20 mouse cellular contexts compared by ENCODE assay signal in genomic region chr15:81098689-81099088, GRCm38 (mm10).
DNase-seq lines count a peak whose midpoint lies in the region; TF ChIP-seq lines count a peak whose summit lies in the region.
"Had no signal": no experiment of that assay in that cellular context is flagged by ENCODE, and none has a peak within 500 bp of the region (broad histone marks: within the 10 kb centered on the region; RNA-seq: fewer than 3 reads in every experiment).

No protein-coding gene starts in this region.

- peaks cover 0 to 12% of the 10 kb centered on the region in 2 experiments; a peak in 2 of 4 replicates for H3K36me3 ChIP-seq in MEL (ENCODE audit: control insufficient read depth in 1 of 2, insufficient read depth in 2 of 2, low read length in 2 of 2)
- H3K36me3 ChIP-seq: G1E had no signal

- no peaks in the 10 kb centered on the region for H3K27me3 ChIP-seq in MEL (ENCODE audit: control insufficient read depth in 1 of 2, insufficient read depth in 2 of 2, low read length in 2 of 2)
- H3K27me3 ChIP-seq: CH12.LX, Patski had no signal

- H3K27ac ChIP-seq in layer of hippocampus, adult 2 months = peak overlapping the region; percentile 62; the same call in 1 of the 2 replicates
- H3K27ac ChIP-seq in MEL (ENCODE audit: control insufficient read depth, low read depth, low read length) = no peak overlapping the region

- no peak for TF ChIP-seq POLR2A in MEL (IDR thresholded peaks at IDR 0.05; ENCODE audit: control insufficient read depth in 1 of 2, insufficient read depth in 1 of 2, low read depth in 1 of 2, low read length in 2 of 2, poor library complexity in 1 of 2)

- peaks cover 16 to 17% of the 10 kb centered on the region in 2 experiments for H3K4me1 ChIP-seq in MEL (ENCODE audit: control insufficient read depth in 1 of 2, insufficient read depth in 2 of 2, low read length in 2 of 2)

- TF ChIP-seq EP300 in MEL (IDR thresholded peaks at IDR 0.05; ENCODE audit: low read depth in 1 of 2, low read length in 2 of 2) = peak; percentile 49 to 52; a peak in 2 of 4 replicates

- intact Hi-C loops in left cerebral cortex, postnatal 25 days (cut with DNase I) = no loop called here

- no peak for DNase-seq in layer of hippocampus, adult 2 months (ENCODE audit: low spot score in 2 of 2)
- no peak for DNase-seq in layer of hippocampus, adult 9-11 months
- DNase-seq in MEL (ENCODE audit: low read depth, low spot score) = peak; percentile 44
- peak; percentile 21 for DNase-seq in induced T-regulatory cell, adult 2 months (ENCODE audit: low read depth)
- DNase-seq in left cerebral cortex, postnatal 25 days (ENCODE audit: low spot score in 2 of 2) = no peak
- no peak for DNase-seq in layer of hippocampus, adult 9-10 months (ENCODE audit: low spot score)
- DNase-seq: adrenal gland, adult 2 months; adrenal gland, adult 8-10 months; adrenal gland, postnatal 10 days; adrenal gland, postnatal 14 days; adrenal gland, postnatal 25 days; adrenal gland, postnatal 36 days; B cell, adult 2 months; cerebellum, adult 11 months; cerebellum, adult 11-12 months; cerebellum, adult 18-20 months; cerebellum, adult 2 months had no signal

- no peak for TF ChIP-seq CTCF in layer of hippocampus, adult 2 months (conservative IDR thresholded peaks at IDR 0.05)
- no peak for TF ChIP-seq CTCF in MEL (IDR thresholded peaks at IDR 0.05 in 2 of 3, conservative IDR thresholded peaks at IDR 0.05 in 1 of 3; ENCODE audit: control insufficient read depth in 1 of 3, insufficient read depth in 1 of 3, low read depth in 2 of 3, low read length in 3 of 3, poor library complexity in 1 of 3, severe bottlenecking in 1 of 3)

- no peak overlapping the region for H3K9ac ChIP-seq in MEL (ENCODE audit: control insufficient read depth, low read depth, low read length, poor library complexity, severe bottlenecking)

- no peak for TF ChIP-seq RAD21 in MEL (IDR thresholded peaks at IDR 0.05; ENCODE audit: low read depth, low read length)

- H3K9me3 ChIP-seq in MEL (replicated peaks; ENCODE audit: insufficient read depth, low read length) = no peaks in the 10 kb centered on the region
- H3K9me3 ChIP-seq: G1E had no signal

- peaks cover 2% of the 10 kb centered on the region; the same call in 1 of the 2 replicates for H3K79me2 ChIP-seq in MEL (ENCODE audit: control insufficient read depth, insufficient read depth, low read length, poor library complexity)

- H3K4me3 ChIP-seq in layer of hippocampus, adult 2 months = peak overlapping the region; percentile 23; the same call in 1 of the 2 replicates
- H3K4me3 ChIP-seq in MEL (ENCODE audit: control insufficient read depth in 1 of 2, insufficient read depth in 1 of 2, low read depth in 2 of 2, low read length in 2 of 2) = no peak overlapping the region; a peak in 1 of 4 replicates

TF ChIP-seq in MEL, 35 proteins besides CTCF, POLR2A, EP300 and RAD21:
- no peak for TF ChIP-seq NELFE (IDR thresholded peaks at IDR 0.05; ENCODE audit: low read depth, low read length)
- peak; percentile 54; the same call in 1 of the 2 replicates for TF ChIP-seq TCF12 (IDR thresholded peaks at IDR 0.05; ENCODE audit: low read depth, low read length)
- peak; percentile 66 for TF ChIP-seq GATA1 (IDR thresholded peaks at IDR 0.05; ENCODE audit: low read depth, low read length)

Comparison
In these comparisons a context has a peak if more than half of its experiments do, and no peak if none do; other contexts are left out.
1. DNase-seq: peak in MEL (single experiment) and induced T-regulatory cell, adult 2 months (single experiment); none in layer of hippocampus, adult 2 months (0 of 2), layer of hippocampus, adult 9-11 months (single experiment), left cerebral cortex, postnatal 25 days (0 of 2) and layer of hippocampus, adult 9-10 months (single experiment).